Mouse (Mus musculus): ENCODE data around the gene Fgfr2. TPM values are rescaled to one million over a fixed set of nuclear protein-coding genes. Genes with fewer than 3 reads are reported as not detected.
A peak's percentile ranks its signal among the peaks of the same experiment; 100 is the strongest.

The Fgfr2 gene
- polyA plus RNA-seq, 1 experiment from 2014 or later = 106 TPM

DNA sequence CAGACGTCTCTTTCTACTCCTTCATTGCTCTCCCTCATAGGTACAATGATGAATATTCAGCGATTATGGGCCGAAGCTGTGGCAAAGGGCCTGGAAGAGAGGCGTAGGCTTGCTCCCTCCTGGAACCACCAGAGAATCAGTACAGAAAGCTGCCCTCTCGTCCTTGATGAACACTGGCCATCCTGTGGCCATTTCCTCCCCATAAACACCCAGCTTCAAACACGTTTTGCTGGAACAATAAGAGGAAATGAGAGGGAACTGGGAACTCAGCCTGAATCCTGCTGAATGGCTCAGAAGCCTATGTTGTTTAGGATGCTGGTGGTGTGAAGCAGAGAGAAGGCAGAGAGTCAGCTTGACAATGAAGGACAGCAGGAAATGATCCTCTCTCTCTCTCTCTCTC, 784.8 kb downstream of the Fgfr2 start:
- Histone ChIP-seq H3K9ac (ENCODE audit: low read depth, low read length) (no peak overlapping the region), H3K4me1 (ENCODE audit: control insufficient read depth, insufficient read depth, low read length) (peaks cover 11% of the 10 kb centered on the region; the same call in 1 of the 2 replicates), H3K4me2 (ENCODE audit: low read depth, low read length) (no peak overlapping the region), H3K9me3 (ENCODE audit: control insufficient read depth, low read length) (no peaks in the 10 kb centered on the region), H3K4me3 (ENCODE audit: low read depth, low read length) (no peak overlapping the region), H3K27ac (replicated peaks; ENCODE audit: low read depth, low read length) (0 out of 2 replicates have a peak overlapping the region, but pooled peaks have one; percentile 66), H3K27me3 (replicated peaks; ENCODE audit: control insufficient read depth, insufficient read depth, low read length) (no peaks in the 10 kb centered on the region), H3K36me3 (ENCODE audit: control insufficient read depth, insufficient read depth, low read length) (no peaks in the 10 kb centered on the region)
- 64% methylated on average over 6 of the region's 6 CpGs for WGBS
- ATAC-seq (ENCODE audit: low read depth) (no peak), DNase-seq (ENCODE audit: low spot score) (no peak)

DNA sequence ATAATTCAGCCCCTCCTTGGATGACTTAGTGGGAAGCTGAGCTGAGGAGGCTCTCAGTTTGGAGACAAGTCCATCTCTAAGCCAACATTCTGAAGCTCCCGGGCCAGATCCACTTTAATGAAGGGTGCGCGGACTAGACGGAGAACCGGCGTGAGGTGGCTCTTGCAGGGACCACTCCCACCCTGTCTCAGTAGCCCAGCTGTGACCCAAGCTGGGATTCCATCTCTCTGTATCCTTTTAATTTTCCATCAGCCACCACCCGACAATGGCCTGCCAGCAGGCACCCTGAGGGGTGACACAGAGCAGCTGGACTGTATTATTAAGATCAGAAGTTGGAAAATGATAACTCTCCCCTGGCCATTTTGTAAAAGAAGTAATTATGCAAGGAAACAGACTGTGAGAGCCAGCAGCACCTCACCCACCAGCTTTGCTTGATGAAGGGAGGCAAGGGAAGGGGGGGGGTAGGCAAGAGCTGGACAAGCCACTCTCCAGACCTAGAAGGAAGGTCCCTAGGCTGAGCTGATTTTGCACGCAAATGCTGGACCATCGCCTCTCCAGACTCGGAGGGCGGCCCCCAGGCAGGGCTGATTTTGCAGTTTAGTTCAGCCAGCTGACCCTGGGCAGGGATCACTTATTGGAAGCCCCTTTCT, 785.8 kb downstream of the Fgfr2 start:
- H3K36me3 ChIP-seq (ENCODE audit: control insufficient read depth, insufficient read depth, low read length) = no peaks in the 10 kb centered on the region
- 0 out of 2 replicates have a peak overlapping the region, but pooled peaks have one; percentile 17 for H3K27ac ChIP-seq (replicated peaks; ENCODE audit: low read depth, low read length)
- no peaks in the 10 kb centered on the region for H3K27me3 ChIP-seq (replicated peaks; ENCODE audit: control insufficient read depth, insufficient read depth, low read length)
- DNase-seq (ENCODE audit: low spot score) (no peak), ATAC-seq (ENCODE audit: low read depth) (no peak)
- no peak overlapping the region for H3K4me2 ChIP-seq (ENCODE audit: low read depth, low read length)
- H3K9me3 ChIP-seq (ENCODE audit: control insufficient read depth, low read length) = no peaks in the 10 kb centered on the region
- WGBS = 70% methylated on average over 11 of the region's 11 CpGs
- no peak overlapping the region for H3K9ac ChIP-seq (ENCODE audit: low read depth, low read length)
- peaks cover 11% of the 10 kb centered on the region; the same call in 1 of the 2 replicates for H3K4me1 ChIP-seq (ENCODE audit: control insufficient read depth, insufficient read depth, low read length)
- no peak overlapping the region for H3K4me3 ChIP-seq (ENCODE audit: low read depth, low read length)

DNA sequence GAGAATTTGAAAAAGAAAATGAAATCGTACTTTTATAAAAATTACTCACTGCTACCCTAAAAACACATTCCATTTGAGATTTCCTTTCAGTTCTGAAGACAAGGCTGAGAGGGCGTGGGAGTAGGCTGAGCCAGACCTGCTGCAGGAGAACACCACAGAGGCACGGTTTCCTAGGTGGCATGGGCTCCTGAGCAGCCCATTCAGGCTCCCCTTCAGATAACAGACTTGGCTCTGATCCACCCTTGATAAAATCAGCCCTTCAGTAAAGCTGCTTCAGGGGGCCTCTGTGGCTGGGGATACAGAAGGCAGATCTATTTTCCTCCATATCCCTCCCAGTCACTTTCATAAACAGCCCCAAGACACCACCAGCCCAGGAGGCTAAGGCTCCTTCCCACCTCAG, 786.4 kb downstream of the Fgfr2 start:
- no peaks in the 10 kb centered on the region for H3K9me3 ChIP-seq (ENCODE audit: control insufficient read depth, low read length)
- H3K36me3 ChIP-seq (ENCODE audit: control insufficient read depth, insufficient read depth, low read length) = no peaks in the 10 kb centered on the region
- H3K4me3 ChIP-seq (ENCODE audit: low read depth, low read length) = no peak overlapping the region
- H3K27me3 ChIP-seq (replicated peaks; ENCODE audit: control insufficient read depth, insufficient read depth, low read length) = no peaks in the 10 kb centered on the region
- 45% methylated on average over 3 of the region's 3 CpGs for WGBS
- DNase-seq (ENCODE audit: low spot score) = no peak
- H3K9ac ChIP-seq (ENCODE audit: low read depth, low read length) = no peak overlapping the region
- no peak overlapping the region; the same call in 1 of the 2 replicates for H3K27ac ChIP-seq (replicated peaks; ENCODE audit: low read depth, low read length)
- no peak for ATAC-seq (ENCODE audit: low read depth)
- H3K4me1 ChIP-seq (ENCODE audit: control insufficient read depth, insufficient read depth, low read length) = peaks cover 11% of the 10 kb centered on the region; the same call in 1 of the 2 replicates
- no peak overlapping the region for H3K4me2 ChIP-seq (ENCODE audit: low read depth, low read length)

DNA sequence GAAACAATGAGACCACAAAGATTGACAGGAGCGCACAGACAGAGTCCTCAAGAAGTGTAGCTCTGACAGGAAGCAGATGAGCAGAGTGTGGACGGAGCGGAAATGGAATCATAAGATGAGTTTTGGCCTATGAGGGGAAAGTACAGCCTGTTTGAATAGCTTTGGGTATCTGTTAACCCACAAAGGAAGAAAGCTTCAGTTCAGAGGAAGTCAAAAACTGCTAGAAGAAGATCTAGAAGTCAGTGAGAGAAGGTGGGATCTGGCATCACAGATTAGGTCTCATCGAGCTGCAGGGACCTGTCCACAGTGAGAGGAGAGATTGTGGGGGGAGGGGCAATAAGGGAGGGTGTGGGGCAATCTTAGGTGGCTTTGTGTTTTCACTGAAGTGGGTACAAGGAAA, 787.8 kb downstream of the Fgfr2 start:
- H3K36me3 ChIP-seq (ENCODE audit: control insufficient read depth, insufficient read depth, low read length) = no peaks in the 10 kb centered on the region
- DNase-seq (ENCODE audit: low spot score) = no peak
- no peak for ATAC-seq (ENCODE audit: low read depth)

DNA sequence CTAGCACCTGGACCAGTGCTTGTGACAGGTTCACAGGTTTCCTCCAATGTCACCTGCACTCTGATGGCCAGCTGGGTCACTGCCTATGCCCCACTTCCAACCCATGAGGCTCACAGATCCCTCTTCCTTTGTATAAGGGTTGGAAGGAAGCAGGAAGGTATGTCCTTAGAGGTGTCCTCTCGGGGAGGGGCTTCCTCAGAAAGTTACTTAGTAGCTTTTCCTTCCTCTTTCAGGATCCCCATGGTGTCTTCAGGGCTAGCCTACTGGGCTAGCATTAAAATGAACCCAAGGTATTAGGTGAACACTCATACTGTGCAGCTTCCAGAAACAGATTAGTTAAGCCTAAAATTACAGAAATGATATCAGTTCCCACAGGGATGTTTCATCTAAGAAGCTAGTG, 790.1 kb downstream of the Fgfr2 start:
- ATAC-seq (ENCODE audit: low read depth) (no peak), DNase-seq (ENCODE audit: low spot score) (no peak)
- Histone ChIP-seq H3K27me3 (replicated peaks; ENCODE audit: control insufficient read depth, insufficient read depth, low read length) (no peaks in the 10 kb centered on the region), H3K4me2 (ENCODE audit: low read depth, low read length) (no peak overlapping the region), H3K9ac (ENCODE audit: low read depth, low read length) (no peak overlapping the region), H3K36me3 (ENCODE audit: control insufficient read depth, insufficient read depth, low read length) (no peaks in the 10 kb centered on the region), H3K27ac (replicated peaks; ENCODE audit: low read depth, low read length) (no peak overlapping the region), H3K4me3 (ENCODE audit: low read depth, low read length) (no peak overlapping the region), H3K4me1 (ENCODE audit: control insufficient read depth, insufficient read depth, low read length) (peaks cover 11% of the 10 kb centered on the region; the same call in 1 of the 2 replicates), H3K9me3 (ENCODE audit: control insufficient read depth, low read length) (no peaks in the 10 kb centered on the region)
- 74% methylated on average over 1 of the region's 1 CpGs for WGBS

More for the DNA sequence above, 787.8 kb downstream of the Fgfr2 start:
- no peaks in the 10 kb centered on the region for H3K9me3 ChIP-seq (ENCODE audit: control insufficient read depth, low read length)
- WGBS = 88% methylated on average over 4 of the region's 4 CpGs
- no peaks in the 10 kb centered on the region for H3K27me3 ChIP-seq (replicated peaks; ENCODE audit: control insufficient read depth, insufficient read depth, low read length)
- no peak overlapping the region for H3K4me2 ChIP-seq (ENCODE audit: low read depth, low read length)
- peaks cover 11% of the 10 kb centered on the region; the same call in 1 of the 2 replicates for H3K4me1 ChIP-seq (ENCODE audit: control insufficient read depth, insufficient read depth, low read length)
- no peak overlapping the region for H3K27ac ChIP-seq (replicated peaks; ENCODE audit: low read depth, low read length)
- H3K4me3 ChIP-seq (ENCODE audit: low read depth, low read length) = no peak overlapping the region
- H3K9ac ChIP-seq (ENCODE audit: low read depth, low read length) = no peak overlapping the region

DNA sequence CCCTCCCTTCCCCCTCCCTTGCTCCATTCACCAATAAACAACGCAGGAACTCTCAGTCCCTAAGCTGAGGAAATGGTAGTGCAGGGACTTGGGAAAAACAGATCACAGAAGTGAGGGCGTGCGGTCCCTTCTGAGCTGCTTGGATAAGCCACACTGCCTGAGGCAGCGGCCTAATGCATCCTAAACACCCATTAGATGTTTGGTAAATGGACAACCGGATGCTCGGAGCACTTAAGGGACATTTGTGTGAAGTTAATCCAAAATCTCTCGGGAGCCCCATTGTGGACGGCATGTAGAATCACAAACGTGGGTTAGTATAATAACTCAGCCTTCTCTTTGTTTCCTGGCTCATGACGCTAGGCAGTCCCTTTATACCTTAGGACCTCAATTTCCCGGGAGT, 791.0 kb downstream of the Fgfr2 start:
- peak; percentile 63 for DNase-seq (ENCODE audit: low spot score)
- no peak overlapping the region for H3K27ac ChIP-seq (replicated peaks; ENCODE audit: low read depth, low read length)

DNA sequence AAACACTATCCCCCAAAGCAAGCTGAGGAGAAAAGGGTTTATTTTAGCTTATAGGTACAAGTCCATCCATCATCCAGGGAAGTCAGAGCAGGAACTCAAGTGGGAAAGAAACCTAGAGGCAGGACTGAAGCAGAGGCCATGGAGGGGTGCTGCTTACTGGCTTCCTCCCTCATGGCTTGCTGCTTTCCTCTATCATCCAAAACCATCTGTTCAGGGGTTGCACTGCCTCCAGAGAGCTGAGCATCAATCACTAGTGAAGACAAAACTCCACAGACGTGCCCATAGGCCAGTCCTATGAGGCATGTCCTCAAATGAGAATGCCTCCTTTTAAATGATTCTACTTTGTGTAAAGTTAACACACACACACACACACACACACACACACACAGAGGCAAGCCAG, 793.0 kb downstream of the Fgfr2 start:
- DNase-seq (ENCODE audit: low spot score) (no peak), ATAC-seq (ENCODE audit: low read depth) (no peak)
- WGBS = 54% methylated on average over 1 of the region's 1 CpGs
- no peak overlapping the region for H3K4me2 ChIP-seq (ENCODE audit: low read depth, low read length)
- H3K27me3 ChIP-seq (replicated peaks; ENCODE audit: control insufficient read depth, insufficient read depth, low read length) = no peaks in the 10 kb centered on the region
- H3K36me3 ChIP-seq (ENCODE audit: control insufficient read depth, insufficient read depth, low read length) = no peaks in the 10 kb centered on the region
- H3K4me3 ChIP-seq (ENCODE audit: low read depth, low read length) = no peak overlapping the region
- H3K4me1 ChIP-seq (ENCODE audit: control insufficient read depth, insufficient read depth, low read length) = peaks cover 10% of the 10 kb centered on the region
- H3K27ac ChIP-seq (replicated peaks; ENCODE audit: low read depth, low read length) = no peak overlapping the region
- no peak overlapping the region for H3K9ac ChIP-seq (ENCODE audit: low read depth, low read length)
- no peaks in the 10 kb centered on the region for H3K9me3 ChIP-seq (ENCODE audit: control insufficient read depth, low read length)

More for the DNA sequence above, 791.0 kb downstream of the Fgfr2 start:
- H3K9ac ChIP-seq (ENCODE audit: low read depth, low read length) = no peak overlapping the region
- H3K4me2 ChIP-seq (ENCODE audit: low read depth, low read length) = no peak overlapping the region
- WGBS = 29% methylated on average over 11 of the region's 11 CpGs
- H3K36me3 ChIP-seq (ENCODE audit: control insufficient read depth, insufficient read depth, low read length) = no peaks in the 10 kb centered on the region
- no peak; the same call in 1 of the 2 replicates for ATAC-seq (ENCODE audit: low read depth)
- no peak overlapping the region for H3K4me3 ChIP-seq (ENCODE audit: low read depth, low read length)
- no peaks in the 10 kb centered on the region for H3K27me3 ChIP-seq (replicated peaks; ENCODE audit: control insufficient read depth, insufficient read depth, low read length)
- peaks cover 5% of the 10 kb centered on the region; the same call in 1 of the 2 replicates for H3K4me1 ChIP-seq (ENCODE audit: control insufficient read depth, insufficient read depth, low read length)
- H3K9me3 ChIP-seq (ENCODE audit: control insufficient read depth, low read length) = no peaks in the 10 kb centered on the region

DNA sequence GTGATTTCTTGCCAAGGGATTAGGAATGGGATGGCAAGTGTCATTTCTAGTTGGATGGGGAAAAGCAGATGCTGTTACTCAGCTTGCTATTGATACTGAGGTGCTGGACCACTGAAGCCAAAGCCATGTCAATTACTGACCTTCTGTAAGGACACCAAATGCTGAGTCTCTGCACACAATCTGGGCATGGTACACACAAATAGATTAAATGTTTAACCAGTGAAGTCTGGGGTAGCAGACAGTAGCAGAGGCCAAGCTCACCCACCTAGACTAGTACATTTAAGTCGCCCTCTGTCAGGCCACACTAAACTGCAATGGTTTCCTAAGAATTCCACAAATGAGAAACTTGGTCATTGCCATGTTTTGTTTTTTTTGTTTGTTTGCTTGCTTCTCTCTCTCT, 794.5 kb downstream of the Fgfr2 start:
- no peak overlapping the region for H3K4me2 ChIP-seq (ENCODE audit: low read depth, low read length)
- no peaks in the 10 kb centered on the region for H3K9me3 ChIP-seq (ENCODE audit: control insufficient read depth, low read length)
- no peak overlapping the region for H3K9ac ChIP-seq (ENCODE audit: low read depth, low read length)
- H3K4me1 ChIP-seq (ENCODE audit: control insufficient read depth, insufficient read depth, low read length) = peaks cover 10% of the 10 kb centered on the region
- no peak for ATAC-seq (ENCODE audit: low read depth)
- H3K36me3 ChIP-seq (ENCODE audit: control insufficient read depth, insufficient read depth, low read length) = no peaks in the 10 kb centered on the region
- no peak for DNase-seq (ENCODE audit: low spot score)
- 93% methylated on average over 1 of the region's 1 CpGs for WGBS
- H3K4me3 ChIP-seq (ENCODE audit: low read depth, low read length) = no peak overlapping the region
- H3K27me3 ChIP-seq (replicated peaks; ENCODE audit: control insufficient read depth, insufficient read depth, low read length) = no peaks in the 10 kb centered on the region
- H3K27ac ChIP-seq (replicated peaks; ENCODE audit: low read depth, low read length) = no peak overlapping the region
